In genomic region chr9:110683574-110684099, GRCm38 (mm10) we compare ENCODE assay signal across 9 mouse cellular contexts. TPM values are rescaled to one million over a fixed set of nuclear protein-coding genes. Genes with fewer than 3 reads are reported as not detected.
DNase-seq lines count a peak whose midpoint lies in the region; ATAC-seq and TF ChIP-seq lines count a peak whose summit lies in the region.
"Had no signal": no experiment of that assay in that cellular context is flagged by ENCODE, and none has a peak within 500 bp of the region (broad histone marks: within the 10 kb centered on the region; RNA-seq: fewer than 3 reads in every experiment).

No protein-coding gene starts in this region.

- 41% methylated on average over 4 of the region's 4 CpGs for WGBS in hindbrain, postnatal 0 days
- WGBS in lung, adult 2 months: 29% methylated on average over 4 of the region's 4 CpGs
- WGBS in stomach, embryonic 15.5 days: 34% methylated on average over 4 of the region's 4 CpGs

- no peak overlapping the region for H3K9ac ChIP-seq in hindbrain, postnatal 0 days (replicated peaks; ENCODE audit: low read length)
- no peak overlapping the region for H3K9ac ChIP-seq in stomach, embryonic 15.5 days

- H3K36me3 ChIP-seq in megakaryocyte, embryonic 14.5 days (replicated peaks; ENCODE audit: low read length): peaks cover 56% of the 10 kb centered on the region
- H3K36me3 ChIP-seq in hindbrain, postnatal 0 days (ENCODE audit: insufficient read depth, low read length): no peaks in the 10 kb centered on the region
- no peaks in the 10 kb centered on the region for H3K36me3 ChIP-seq in stomach, embryonic 15.5 days

- no peak for TF ChIP-seq POLR2A in lung, adult 2 months (IDR thresholded peaks at IDR 0.05; ENCODE audit: borderline replicate concordance, extremely low read depth, low read depth, low read length)

- no peak for TF ChIP-seq CTCF in hindbrain, postnatal 0 days (IDR thresholded peaks at IDR 0.05; ENCODE audit: low read depth)
- no peak for TF ChIP-seq CTCF in lung, adult 2 months (IDR thresholded peaks at IDR 0.05; ENCODE audit: insufficient read depth, low read length)

- no peak for DNase-seq in hindbrain, postnatal 0 days (ENCODE audit: low spot score)
- DNase-seq in lung, adult 2 months: peak; percentile 50
- DNase-seq in frontal cortex, adult 2 months (ENCODE audit: extremely low spot score in 1 of 2, low spot score in 1 of 2): no peak
- no peak for DNase-seq in adrenal gland, adult 8-10 months
- DNase-seq in embryo, embryonic 10 days (ENCODE audit: low spot score): no peak

- ATAC-seq in megakaryocyte, adult 5-6 weeks (ENCODE audit: poor library complexity, severe bottlenecking): no peak
- ATAC-seq in hindbrain, postnatal 0 days: 0 out of 2 replicates have a peak, but pooled peaks have one; percentile 11
- peak; percentile 53; the same call in 1 of the 2 replicates for ATAC-seq in stomach, embryonic 15.5 days (ENCODE audit: insufficient read depth, low FRiP score, low read depth)

- no peaks in the 10 kb centered on the region for H3K9me3 ChIP-seq in megakaryocyte, embryonic 14.5 days
- H3K9me3 ChIP-seq in hindbrain, postnatal 0 days (ENCODE audit: low read length): no peaks in the 10 kb centered on the region
- H3K9me3 ChIP-seq in stomach, embryonic 15.5 days: no peaks in the 10 kb centered on the region

- H3K4me3 ChIP-seq in megakaryocyte, embryonic 14.5 days (replicated peaks): peak overlapping the region; percentile 86
- no peak overlapping the region for H3K4me3 ChIP-seq in hindbrain, postnatal 0 days (ENCODE audit: low read length)
- no peak overlapping the region for H3K4me3 ChIP-seq in lung, adult 2 months (replicated peaks; ENCODE audit: extremely low read depth, low read depth, low read length)
- H3K4me3 ChIP-seq in stomach, embryonic 15.5 days (replicated peaks): no peak overlapping the region

- H3K4me1 ChIP-seq in megakaryocyte, embryonic 14.5 days: peaks cover 92% of the 10 kb centered on the region
- peaks cover 32% of the 10 kb centered on the region; the same call in 1 of the 2 replicates for H3K4me1 ChIP-seq in hindbrain, postnatal 0 days (ENCODE audit: insufficient read depth, low read length)
- H3K4me1 ChIP-seq in lung, adult 2 months (ENCODE audit: control insufficient read depth, insufficient read depth, low read length): peaks cover 45% of the 10 kb centered on the region
- H3K4me1 ChIP-seq in stomach, embryonic 15.5 days: peaks cover 29% of the 10 kb centered on the region

- peak overlapping the region; percentile 81 for H3K27ac ChIP-seq in hindbrain, postnatal 0 days
- H3K27ac ChIP-seq in stomach, embryonic 15.5 days: peak overlapping the region; percentile 98

- H3K27me3 ChIP-seq in megakaryocyte, embryonic 14.5 days (replicated peaks): no peaks in the 10 kb centered on the region
- no peaks in the 10 kb centered on the region for H3K27me3 ChIP-seq in hindbrain, postnatal 0 days (ENCODE audit: insufficient read depth, low read length)
- no peaks in the 10 kb centered on the region for H3K27me3 ChIP-seq in stomach, embryonic 15.5 days (replicated peaks)

- H3K4me2 ChIP-seq in hindbrain, postnatal 0 days (ENCODE audit: low read depth, low read length): no peak overlapping the region
- H3K4me2 ChIP-seq in stomach, embryonic 15.5 days: peak overlapping the region; percentile 29; the same call in 1 of the 2 replicates

RNA-seq across cellular contexts. Expression of gene Ccdc12, which starts 27.3 kb away (rescaled TPM):
- 77.7 and 537 TPM in 2 replicates for polyA plus RNA-seq in megakaryocyte, embryonic 14.5 days (2012; ENCODE audit: insufficient read depth, low replicate concordance)
- total RNA-seq in megakaryocyte, adult 5-6 weeks (2015): 204 and 210 TPM in 2 replicates
- total RNA-seq in megakaryocyte, adult 5-6 weeks (2017): 165 and 180 TPM in 2 replicates
- total RNA-seq in hindbrain, postnatal 0 days (2014; rRNA removed): 15.0 and 17.0 TPM in 2 replicates
- polyA plus RNA-seq in hindbrain, postnatal 0 days (2015; fragmentation: Nextera tagmentation; extraction: Ambion mirVana): 108 and 113 TPM in 2 replicates
- polyA plus RNA-seq in lung, adult 2 months (2012; rRNA removed): 101 and 124 TPM in 2 replicates
- 146 and 160 TPM in 2 replicates for polyA plus RNA-seq in stomach, embryonic 15.5 days (2015; fragmentation: Nextera tagmentation; extraction: Ambion mirVana)
- 105 and 106 TPM in 2 replicates for polyA plus RNA-seq in frontal cortex, adult 2 months (2012; rRNA removed)
- 10 to 100 TPM; 62.7 to 77.9 (median 68.5) TPM for total RNA-seq in adrenal gland, adult 8-10 months (2022)

RNA-seq across cellular contexts. Expression of gene Nbeal2, which starts 29.7 kb away (rescaled TPM):
- 102 and 106 TPM in 2 replicates for polyA plus RNA-seq in megakaryocyte, embryonic 14.5 days (2012; ENCODE audit: insufficient read depth, low replicate concordance)
- total RNA-seq in megakaryocyte, adult 5-6 weeks (2015): 42.1 and 52.5 TPM in 2 replicates
- 29.1 and 35.9 TPM in 2 replicates for total RNA-seq in megakaryocyte, adult 5-6 weeks (2017)
- 9.0 and 11.5 TPM in 2 replicates for total RNA-seq in hindbrain, postnatal 0 days (2014; rRNA removed)
- 1.8 and 1.9 TPM in 2 replicates for polyA plus RNA-seq in hindbrain, postnatal 0 days (2015; fragmentation: Nextera tagmentation; extraction: Ambion mirVana)
- polyA plus RNA-seq in lung, adult 2 months (2012; rRNA removed): 58.4 and 66.4 TPM in 2 replicates
- 6.2 and 6.9 TPM in 2 replicates for polyA plus RNA-seq in stomach, embryonic 15.5 days (2015; fragmentation: Nextera tagmentation; extraction: Ambion mirVana)
- 22.4 and 24.5 TPM in 2 replicates for polyA plus RNA-seq in frontal cortex, adult 2 months (2012; rRNA removed)
- 10 to 100 TPM in 2 of 4 experiments, 1 to 10 TPM in 2; 7.7 to 18.1 (median 13.1) TPM for total RNA-seq in adrenal gland, adult 8-10 months (2022)

RNA-seq across cellular contexts. Expression of gene Myl3, which starts 58.0 kb away (rescaled TPM):
- not detected in 2 replicates for polyA plus RNA-seq in megakaryocyte, embryonic 14.5 days (2012; ENCODE audit: insufficient read depth, low replicate concordance)
- not detected in 2 replicates for total RNA-seq in megakaryocyte, adult 5-6 weeks (2015)
- total RNA-seq in megakaryocyte, adult 5-6 weeks (2017): not detected in 2 replicates
- 0.72 TPM in 1 of 2 replicates, not detected in the other for total RNA-seq in hindbrain, postnatal 0 days (2014; rRNA removed)
- 0.65 and 0.89 TPM in 2 replicates for polyA plus RNA-seq in hindbrain, postnatal 0 days (2015; fragmentation: Nextera tagmentation; extraction: Ambion mirVana)
- polyA plus RNA-seq in lung, adult 2 months (2012; rRNA removed): 10.8 and 214 TPM in 2 replicates
- polyA plus RNA-seq in stomach, embryonic 15.5 days (2015; fragmentation: Nextera tagmentation; extraction: Ambion mirVana): 2.6 and 2.7 TPM in 2 replicates
- polyA plus RNA-seq in frontal cortex, adult 2 months (2012; rRNA removed): 0.32 and 0.46 TPM in 2 replicates
- under 1 TPM in 2 of 4 experiments, not detected in 2; 0.26 to 0.40 TPM for total RNA-seq in adrenal gland, adult 8-10 months (2022)
- total RNA-seq: neutrophil, adult 5-6 weeks had no signal

RNA-seq across cellular contexts. Expression of gene Nradd, which starts 59.4 kb away (rescaled TPM):
- 6.7 and 12.4 TPM in 2 replicates for polyA plus RNA-seq in megakaryocyte, embryonic 14.5 days (2012; ENCODE audit: insufficient read depth, low replicate concordance)
- total RNA-seq in megakaryocyte, adult 5-6 weeks (2015): 4.6 and 5.2 TPM in 2 replicates
- 2.0 and 3.5 TPM in 2 replicates for total RNA-seq in megakaryocyte, adult 5-6 weeks (2017)
- total RNA-seq in hindbrain, postnatal 0 days (2014; rRNA removed): 23.1 and 30.6 TPM in 2 replicates
- polyA plus RNA-seq in hindbrain, postnatal 0 days (2015; fragmentation: Nextera tagmentation; extraction: Ambion mirVana): 18.7 and 19.3 TPM in 2 replicates
- polyA plus RNA-seq in lung, adult 2 months (2012; rRNA removed): 20.0 and 22.9 TPM in 2 replicates
- polyA plus RNA-seq in stomach, embryonic 15.5 days (2015; fragmentation: Nextera tagmentation; extraction: Ambion mirVana): 28.5 and 30.5 TPM in 2 replicates
- 8.5 and 9.4 TPM in 2 replicates for polyA plus RNA-seq in frontal cortex, adult 2 months (2012; rRNA removed)
- total RNA-seq in adrenal gland, adult 8-10 months (2022): 10 to 100 TPM; 15.5 to 19.1 (median 16.3) TPM
